Mouse (Mus musculus) embryonic stem cell, embryonic (primary cell): ENCODE measurements at regions not wholly inside any gene's neighbourhood (a gene's known extent, or its start where the extent isn't known, plus 50 kb on each side); places are given as distances from the start of the nearest gene placed in this dataset.

ENCODE experiments used
- CTCF ChIA-PET, 4 experiments: fragments of 300-600 bp in 2 of 4; fragments of 350-600 bp in 2 of 4; sonication (Branson Sonifier 250); formaldehyde crosslinking; loops; one replicate each; lab custom pipeline; 2022; ENCODE audit warnings: inconsistent platforms in 2 of 4; lab: Charles Lee
- POLR2A ChIA-PET, 4 experiments: fragments of 300-600 bp in 2 of 4; fragments of 350-600 bp in 2 of 4; sonication (Branson Sonifier 250); formaldehyde crosslinking; loops; one replicate each; lab custom pipeline; 2022; ENCODE audit warnings: antibody characterized with exemption in 4 of 4, inconsistent platforms in 1 of 4; lab: Charles Lee

DNA sequence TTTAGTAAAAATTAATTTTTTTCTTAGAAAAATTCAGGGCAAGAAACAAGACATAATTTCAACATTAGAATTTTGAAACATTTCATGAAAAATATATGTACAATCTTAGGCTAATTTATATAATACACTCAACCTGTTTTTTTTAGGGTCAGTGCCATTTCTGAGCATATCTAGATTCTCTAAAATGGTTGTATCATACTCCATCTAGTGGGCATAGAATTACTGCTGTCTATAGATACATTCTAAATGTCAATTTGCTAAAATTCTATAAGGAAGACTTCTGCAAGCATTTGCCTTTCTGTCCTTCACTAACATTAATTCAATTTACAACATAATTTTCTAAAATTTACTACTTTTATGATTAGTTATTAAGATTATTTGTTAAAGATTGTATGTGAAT, 507.7 kb downstream of the Zbbx start:
- POLR2A ChIA-PET = no interaction called here

DNA sequence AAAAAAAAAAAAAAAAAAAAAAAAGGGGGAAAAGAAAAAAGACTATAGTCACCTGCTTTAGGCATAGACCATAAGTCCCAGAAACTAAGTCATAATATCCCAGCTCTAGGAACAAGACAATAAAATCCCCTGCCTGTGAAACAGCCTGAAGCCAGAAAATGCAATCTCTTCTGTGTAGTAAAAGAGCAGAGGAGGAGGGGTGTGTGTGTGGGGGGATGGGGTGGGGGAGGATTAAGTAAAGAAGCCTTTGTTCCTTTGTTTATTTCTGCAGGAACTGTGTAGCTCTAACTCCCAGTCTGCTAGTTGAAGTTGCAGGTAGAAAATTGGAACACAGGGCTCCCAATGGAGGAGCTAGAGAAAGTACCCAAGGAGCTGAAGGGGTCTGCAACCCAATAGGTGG, 532.2 kb downstream of the Zbbx start:
- POLR2A ChIA-PET = no interaction called here
- CTCF ChIA-PET = no interaction called here

More for the DNA sequence above, 507.7 kb downstream of the Zbbx start:
- CTCF ChIA-PET = no interaction called here

DNA sequence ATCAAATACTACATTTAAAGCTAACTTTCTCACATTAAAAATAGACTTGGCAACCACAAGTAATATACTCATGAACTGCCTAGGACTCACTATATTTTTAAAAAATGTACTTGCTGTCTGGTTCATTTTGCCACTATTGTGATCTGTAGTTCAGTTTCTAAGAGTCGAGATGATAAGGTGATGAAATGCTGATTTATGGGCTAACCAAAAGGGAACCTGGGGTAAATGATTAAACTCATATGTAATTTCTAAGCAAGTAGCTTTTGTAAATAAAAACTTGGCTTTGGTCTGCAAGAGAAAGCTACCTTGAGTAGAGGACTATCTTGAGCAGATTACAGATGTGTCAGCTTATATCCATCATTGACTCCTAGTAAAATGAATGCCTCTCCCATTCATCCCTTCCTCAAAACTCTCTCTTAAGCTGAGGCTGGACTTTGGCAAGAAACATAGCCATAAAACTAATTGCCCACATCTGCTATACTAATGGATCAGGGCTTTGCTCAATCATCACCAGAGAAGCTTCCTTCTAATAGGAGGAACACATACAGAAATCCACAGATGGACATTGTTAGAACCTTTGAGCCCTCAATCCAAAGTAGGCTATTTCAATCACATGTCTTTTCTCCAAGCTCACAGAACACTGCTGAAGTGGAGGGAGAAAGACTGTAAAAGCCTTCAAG, 563.4 kb downstream of the Zbbx start:
- ChIA-PET CTCF (no interaction called here), POLR2A (no interaction called here)

DNA sequence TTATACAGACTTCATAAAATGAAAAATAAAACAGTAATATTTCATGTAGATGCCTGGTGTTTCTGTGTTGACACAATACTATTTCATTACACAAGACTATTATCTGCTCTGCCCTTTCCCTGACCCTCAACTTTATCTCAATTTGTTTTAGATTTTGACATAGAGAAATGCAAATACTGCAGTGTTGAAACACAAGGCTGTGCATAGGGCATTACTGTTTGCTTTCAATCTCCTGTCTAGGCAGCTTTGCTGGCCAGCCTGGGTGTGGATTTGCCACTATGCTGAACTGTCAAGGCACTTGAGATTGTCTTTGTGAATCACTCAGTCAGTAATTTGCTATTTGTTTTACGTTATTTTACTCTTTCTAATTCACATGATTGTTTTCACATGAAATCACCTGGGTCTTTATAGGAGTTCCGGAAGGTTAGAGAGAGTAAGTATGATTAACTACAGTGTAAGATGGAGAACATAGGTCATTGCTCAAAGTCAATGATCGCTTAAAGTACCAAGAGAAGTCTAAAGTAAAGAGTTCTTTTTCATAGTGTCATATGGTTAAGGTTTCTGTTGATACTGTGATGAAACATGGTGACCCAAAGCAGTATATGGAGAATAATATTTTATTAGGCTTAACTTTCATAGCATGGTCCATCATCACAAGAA, 576.0 kb downstream of the Zbbx start:
- CTCF ChIA-PET = no interaction called here
- POLR2A ChIA-PET = interaction anchor here in 1 of 4 experiments (0.9 kb wide), 1 partner anchor 457 kb away, joined by 3 read pairs; no protein-coding TSS in a partner anchor

DNA sequence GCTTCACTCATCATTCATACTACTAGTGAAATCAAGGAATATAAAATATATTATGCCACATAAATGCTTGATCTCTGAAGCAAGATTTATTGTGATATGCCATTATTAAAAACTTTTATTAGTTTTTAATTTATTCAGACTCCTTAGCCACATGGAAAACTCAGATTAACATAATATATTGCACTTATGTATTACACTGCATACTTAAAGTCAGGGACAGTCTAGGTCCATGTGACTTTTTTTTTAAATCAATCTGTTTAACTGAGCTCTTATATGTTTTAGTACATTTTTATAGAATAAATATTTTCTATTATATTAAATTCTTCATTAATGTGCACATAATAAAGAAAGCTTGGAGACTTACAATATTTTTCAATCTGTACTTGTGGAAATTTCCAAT, 599.7 kb downstream of the Zbbx start:
- CTCF ChIA-PET = no interaction called here
- POLR2A ChIA-PET = no interaction called here

DNA sequence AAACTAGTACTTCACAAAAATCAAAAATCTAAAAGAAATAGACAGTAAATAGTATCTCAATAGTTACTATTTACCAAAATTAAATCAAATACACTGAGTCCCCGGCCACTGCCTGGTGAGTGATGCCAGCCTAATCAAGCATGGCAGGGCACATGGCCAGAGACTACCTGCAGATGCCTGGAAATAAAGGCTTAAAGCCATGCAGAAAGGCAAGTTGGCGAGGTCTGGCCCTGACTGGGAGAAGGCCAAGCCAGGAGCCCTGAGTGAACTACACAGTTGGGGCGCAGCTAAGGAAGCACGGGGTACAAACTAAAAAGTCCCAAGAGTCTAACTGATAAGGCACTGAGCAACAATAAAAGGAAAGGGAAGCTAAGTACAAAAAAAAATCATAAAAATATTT, 630.0 kb downstream of the Zbbx start:
- CTCF ChIA-PET = no interaction called here
- POLR2A ChIA-PET = no interaction called here

DNA sequence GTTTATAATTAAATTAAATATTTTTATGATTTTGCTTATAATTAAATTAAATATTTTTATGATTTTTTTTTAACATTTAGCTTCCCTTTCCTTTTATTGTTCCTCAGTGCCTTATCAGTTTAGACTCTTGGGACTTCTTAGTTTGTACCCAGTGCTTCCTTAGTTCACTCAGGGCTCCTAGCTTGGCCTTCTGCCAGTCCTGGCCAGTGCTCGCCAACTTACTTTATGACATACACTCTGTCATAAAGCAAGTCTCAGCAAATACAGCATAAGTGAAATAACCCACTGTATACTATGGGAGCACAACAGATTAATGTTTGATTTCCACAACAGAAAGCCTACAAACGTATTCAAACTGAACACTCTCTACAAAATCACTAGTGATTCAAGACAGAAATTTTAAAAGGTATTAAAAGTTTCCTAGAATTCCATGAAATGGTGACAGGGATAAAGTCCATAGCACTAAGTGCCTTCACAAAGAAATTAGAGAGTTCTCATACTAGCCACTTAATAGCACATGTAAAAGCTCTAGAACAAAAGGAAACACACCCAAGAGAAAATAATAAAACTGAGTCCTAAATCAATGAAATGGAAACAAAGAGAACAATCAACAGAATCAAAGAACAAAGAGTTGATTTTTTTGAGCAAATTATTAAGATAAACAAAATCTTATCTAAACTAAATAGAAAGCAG, 630.7 kb downstream of the Zbbx start:
- CTCF ChIA-PET = no interaction called here
- POLR2A ChIA-PET = no interaction called here

DNA sequence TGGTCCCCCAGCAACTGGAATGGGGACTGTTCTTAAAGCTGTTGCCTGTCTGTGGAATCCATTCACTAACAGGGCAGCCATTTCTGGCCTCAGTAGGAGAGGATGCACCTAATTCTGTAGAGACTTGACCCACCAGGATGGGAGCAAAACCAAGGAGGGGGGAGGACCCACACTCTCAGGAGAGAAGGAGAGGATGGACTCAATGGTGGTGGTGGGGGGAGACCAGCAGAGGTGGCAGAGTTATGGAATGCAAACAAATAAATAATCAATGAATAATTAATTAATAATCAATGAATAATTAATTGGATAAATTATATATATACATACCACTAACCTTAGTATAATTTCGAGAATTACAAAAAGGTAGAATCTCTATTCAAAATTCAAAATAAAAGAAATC, 681.1 kb downstream of the Zbbx start:
- ChIA-PET CTCF (no interaction called here), POLR2A (no interaction called here)
